Mouse (Mus musculus) forebrain, embryonic 11.5 days (tissue): ENCODE results near the gene Hoga1. TPM values are rescaled to one million over a fixed set of nuclear protein-coding genes. Genes with fewer than 3 reads are reported as not detected.

Experiments
- ATAC-seq: fragments of 200-750 bp; cut with Nextera tagmentation; replicated peaks from 2 replicates; pipeline ENCODE4 v1.8.0; 2017; ENCODE audit warnings: moderate TSS enrichment; ENCODE audit not compliant: low FRiP score
- DNase-seq: peaks from one replicate; pipeline ENCODE4 v3.0.0-alpha.2; 2017; ENCODE audit warnings: low spot score
- H3K27ac ChIP-seq: fragments of 300-500 bp; sonication (generic); 2 replicates; pipeline ENCODE4 v1.5.1; 2014; ENCODE audit warnings: low read depth, low read length
- H3K27me3 ChIP-seq: fragments of 300-500 bp; sonication (generic); 2 replicates; pipeline ENCODE4 v1.6.1; 2014; ENCODE audit warnings: mild to moderate bottlenecking, low read length, mixed read lengths; ENCODE audit not compliant: control insufficient read depth, insufficient read depth
- H3K36me3 ChIP-seq: fragments of 300-500 bp; sonication (generic); 2 replicates; pipeline ENCODE4 v1.6.1; 2014; ENCODE audit warnings: mild to moderate bottlenecking, low read length, moderate library complexity, mixed read lengths; ENCODE audit not compliant: control insufficient read depth, insufficient read depth
- H3K4me1 ChIP-seq: fragments of 300-500 bp; sonication (generic); replicated peaks from 2 replicates; pipeline ENCODE4 v1.6.1; 2014; ENCODE audit warnings: low read length, mixed read lengths; ENCODE audit not compliant: control insufficient read depth, insufficient read depth
- H3K4me2 ChIP-seq: fragments of 300-500 bp; sonication (generic); 2 replicates; pipeline ENCODE4 v1.6.1; 2014; ENCODE audit warnings: low read depth, mild to moderate bottlenecking, low read length, moderate library complexity, mixed read lengths; ENCODE audit not compliant: severe bottlenecking
- H3K4me3 ChIP-seq: fragments of 300-500 bp; sonication (generic); 2 replicates; pipeline ENCODE4 v1.5.1; 2014; ENCODE audit warnings: low read depth, low read length
- H3K9ac ChIP-seq: fragments of 300-500 bp; sonication (generic); 2 replicates; pipeline ENCODE4 v1.6.1; 2014; ENCODE audit warnings: low read length
- H3K9me3 ChIP-seq: fragments of 300-500 bp; sonication (generic); 2 replicates; pipeline ENCODE4 v1.6.1; 2016; ENCODE audit warnings: low read length, mixed read lengths; ENCODE audit not compliant: control insufficient read depth
- WGBS: fragments of 180-500 bp; shearing (Covaris S2); extraction: QIAGEN DNeasy Blood & Tissue Kit; methylation state at CpG from one replicate; pipeline ENCODE4 v1.1.7; 2014; 5-methylcytosine and 5-hydroxymethylcytosine counted together
- polyA plus RNA-seq: library from polyadenylated mRNA; unstranded; fragments of >200 nt; fragmentation: Nextera tagmentation; extraction: Ambion mirVana; gene quantifications from 2 replicates; pipeline ENCODE4 v1.2.1, GENCODE M21; 2014

Gene Hoga1
- polyA plus RNA-seq, 1 experiment from 2014 or later = 1.1 TPM

GRCm38 (mm10) chr19:42118142-42118541 lies 72.7 kb downstream of the Hoga1 start:
- Histone ChIP-seq H3K27me3 (no peaks in the 10 kb centered on the region), H3K4me2 (no peak overlapping the region), H3K36me3 (peaks cover 2% of the 10 kb centered on the region; the same call in 1 of the 2 replicates), H3K4me3 (no peak overlapping the region), H3K9ac (no peak overlapping the region), H3K9me3 (no peaks in the 10 kb centered on the region), H3K4me1 (no peaks in the 10 kb centered on the region), H3K27ac (no peak overlapping the region)
- ATAC-seq (no peak), DNase-seq (no peak)
- 93% methylated on average over 9 of the region's 9 CpGs for WGBS

GRCm38 (mm10) chr19:42118596-42118995 lies 73.2 kb downstream of the Hoga1 start:
- Histone ChIP-seq H3K9ac (no peak overlapping the region), H3K27me3 (no peaks in the 10 kb centered on the region), H3K9me3 (no peaks in the 10 kb centered on the region), H3K36me3 (peaks cover 2% of the 10 kb centered on the region; the same call in 1 of the 2 replicates), H3K4me3 (no peak overlapping the region), H3K4me2 (no peak overlapping the region), H3K4me1 (no peaks in the 10 kb centered on the region), H3K27ac (no peak overlapping the region)
- ATAC-seq (no peak), DNase-seq (no peak)
- WGBS = 85% methylated on average over 5 of the region's 5 CpGs

- Histone ChIP-seq H3K9ac (no peak overlapping the region), H3K4me2 (no peak overlapping the region), H3K27me3 (no peaks in the 10 kb centered on the region), H3K27ac (no peak overlapping the region), H3K36me3 (peaks cover 2% of the 10 kb centered on the region; the same call in 1 of the 2 replicates), H3K9me3 (no peaks in the 10 kb centered on the region), H3K4me3 (no peak overlapping the region), H3K4me1 (no peaks in the 10 kb centered on the region)
- ATAC-seq = no peak
- DNase-seq = no peak
- WGBS = 95% methylated on average over 8 of the region's 8 CpGs
These were observed 75.0 kb downstream of the Hoga1 start for GRCm38 (mm10) chr19:42120451-42120850.

Other genes starting within 250 kb of the Hoga1 start
- gene Arhgap19, start 243.6 kb upstream of the Hoga1 start, polyA plus RNA-seq = 44.1 and 48.4 TPM in 2 replicates
- gene Frat1, start 215.6 kb upstream of the Hoga1 start, polyA plus RNA-seq = 12.7 and 13.2 TPM in 2 replicates
- gene Frat2, start 197.5 kb upstream of the Hoga1 start, polyA plus RNA-seq = 10.4 and 14.1 TPM in 2 replicates
- gene Rrp12, start 149.4 kb upstream of the Hoga1 start, polyA plus RNA-seq = 24.3 and 26.1 TPM in 2 replicates
- 901 and 961 TPM in 2 replicates for gene Pgam1, start 133.7 kb upstream of the Hoga1 start, polyA plus RNA-seq
- 83.9 and 87.5 TPM in 2 replicates for gene Exosc1, start 112.2 kb upstream of the Hoga1 start, polyA plus RNA-seq
- 70.7 and 76.6 TPM in 2 replicates for gene Zdhhc16, start 112.1 kb upstream of the Hoga1 start, polyA plus RNA-seq
- gene Mms19, start 64.5 kb upstream of the Hoga1 start, polyA plus RNA-seq = 38.2 and 39.9 TPM in 2 replicates
- gene Ubtd1, start 63.8 kb upstream of the Hoga1 start, polyA plus RNA-seq = 8.5 and 9.7 TPM in 2 replicates
- not detected in 2 replicates for gene Ankrd2, start 9.6 kb upstream of the Hoga1 start, polyA plus RNA-seq
- 0.13 TPM in 1 of 2 replicates, not detected in the other for gene 4933411K16Rik, start 6.6 kb downstream of the Hoga1 start, polyA plus RNA-seq
- 52.9 and 63.1 TPM in 2 replicates for gene Morn4, start 40.7 kb downstream of the Hoga1 start, polyA plus RNA-seq
- 29.0 and 30.7 TPM in 2 replicates for gene Pi4k2a, start 44.9 kb downstream of the Hoga1 start, polyA plus RNA-seq
- gene Avpi1, start 83.4 kb downstream of the Hoga1 start, polyA plus RNA-seq = 15.6 and 16.3 TPM in 2 replicates
- 8.7 and 9.7 TPM in 2 replicates for gene Marveld1, start 101.8 kb downstream of the Hoga1 start, polyA plus RNA-seq
- 22.4 and 23.1 TPM in 2 replicates for gene Zfyve27, start 118.3 kb downstream of the Hoga1 start, polyA plus RNA-seq
- 0.09 and 0.19 TPM in 2 replicates for gene Sfrp5, start 156.6 kb downstream of the Hoga1 start, polyA plus RNA-seq
- 2.4 and 3.7 TPM in 2 replicates for gene Golga7b, start 202.0 kb downstream of the Hoga1 start, polyA plus RNA-seq